Mouse (Mus musculus) midbrain, embryonic 14.5 days (tissue): ENCODE results near the gene 1700029H14Rik. TPM values are rescaled to one million over a fixed set of nuclear protein-coding genes. Genes with fewer than 3 reads are reported as not detected.

Experiments used
- ATAC-seq: fragments of 200-750 bp; cut with Nextera tagmentation; 2 replicates; pipeline ENCODE4 v1.8.0; 2017; ENCODE audit warnings: moderate number of reproducible peaks, moderate library complexity; ENCODE audit not compliant: low FRiP score, low TSS enrichment
- DNase-seq: peaks from one replicate; pipeline ENCODE4 v3.0.0-alpha.2; 2015
- H3K27ac ChIP-seq: fragments of 300-500 bp; sonication (generic); replicated peaks from 2 replicates; pipeline ENCODE4 v1.5.1; 2014; ENCODE audit warnings: mild to moderate bottlenecking, low read depth, low read length, moderate library complexity
- H3K27me3 ChIP-seq: fragments of 300-500 bp; sonication (generic); 2 replicates; pipeline ENCODE4 v1.6.1; 2014; ENCODE audit warnings: low read length, control low read depth, mixed read lengths; ENCODE audit not compliant: control insufficient read depth, insufficient read depth
- H3K36me3 ChIP-seq: fragments of 300-500 bp; sonication (generic); 2 replicates; pipeline ENCODE4 v1.6.1; 2014; ENCODE audit warnings: low read length, control low read depth; ENCODE audit not compliant: control insufficient read depth, insufficient read depth
- H3K4me1 ChIP-seq: fragments of 300-500 bp; sonication (generic); 2 replicates; pipeline ENCODE4 v1.6.1; 2014; ENCODE audit warnings: mild to moderate bottlenecking, antibody characterized with exemption, low read length, control low read depth; ENCODE audit not compliant: control insufficient read depth, insufficient read depth
- H3K4me2 ChIP-seq: fragments of 300-500 bp; sonication (generic); 2 replicates; pipeline ENCODE4 v1.6.1; 2014; ENCODE audit warnings: mild to moderate bottlenecking, low read length, moderate library complexity
- H3K4me3 ChIP-seq: fragments of 300-500 bp; sonication (generic); replicated peaks from 2 replicates; pipeline ENCODE4 v1.5.1; 2014; ENCODE audit warnings: low read depth, low read length
- H3K9ac ChIP-seq: fragments of 300-500 bp; sonication (generic); replicated peaks from 2 replicates; pipeline ENCODE4 v1.6.1; 2014; ENCODE audit warnings: mild to moderate bottlenecking, low read length, moderate library complexity
- H3K9me3 ChIP-seq: fragments of 300-500 bp; sonication (generic); 2 replicates; pipeline ENCODE4 v1.6.1; 2016; ENCODE audit warnings: low read length, control low read depth, mixed read lengths; ENCODE audit not compliant: control insufficient read depth
- WGBS: fragments of 180-500 bp; shearing (Covaris S2); extraction: QIAGEN DNeasy Blood & Tissue Kit; methylation state at CpG from one replicate; pipeline ENCODE4 v1.1.7; 2014; 5-methylcytosine and 5-hydroxymethylcytosine counted together
- polyA plus RNA-seq: library from polyadenylated mRNA; unstranded; fragments of >200 nt; fragmentation: Nextera tagmentation; extraction: Ambion mirVana; gene quantifications from 2 replicates; pipeline ENCODE4 v1.2.1, GENCODE M21; 2014

1700029H14Rik gene
- polyA plus RNA-seq, 1 experiment from 2014 or later = not detected

- Histone ChIP-seq H3K27me3 (no peaks in the 10 kb centered on the region), H3K27ac (no peak overlapping the region), H3K4me3 (no peak overlapping the region), H3K9ac (no peak overlapping the region), H3K9me3 (no peaks in the 10 kb centered on the region), H3K36me3 (no peaks in the 10 kb centered on the region), H3K4me2 (no peak overlapping the region), H3K4me1 (no peaks in the 10 kb centered on the region)
- ATAC-seq (no peak), DNase-seq (no peak)
- WGBS = 35% methylated on average over 2 of the region's 2 CpGs
Measured at GRCm38 (mm10) chr8:13537102-13537501, 25.2 kb downstream of the 1700029H14Rik start.

- 82% methylated on average over 8 of the region's 8 CpGs for WGBS
- ATAC-seq (no peak), DNase-seq (no peak)
- Histone ChIP-seq H3K27ac (no peak overlapping the region), H3K27me3 (no peaks in the 10 kb centered on the region), H3K36me3 (no peaks in the 10 kb centered on the region), H3K4me1 (peaks cover 8% of the 10 kb centered on the region; the same call in 1 of the 2 replicates), H3K4me2 (no peak overlapping the region), H3K9me3 (no peaks in the 10 kb centered on the region), H3K4me3 (no peak overlapping the region), H3K9ac (no peak overlapping the region)
Measured at GRCm38 (mm10) chr8:13533123-13533522, 29.1 kb downstream of the 1700029H14Rik start.

- no peak overlapping the region for H3K4me3 ChIP-seq
- no peaks in the 10 kb centered on the region for H3K36me3 ChIP-seq
- ATAC-seq = no peak
- peaks cover 3% of the 10 kb centered on the region; the same call in 1 of the 2 replicates for H3K9me3 ChIP-seq
- DNase-seq = peak; percentile 8
- no peak overlapping the region for H3K9ac ChIP-seq
- H3K4me2 ChIP-seq = no peak overlapping the region
- H3K4me1 ChIP-seq = peaks cover 8% of the 10 kb centered on the region; the same call in 1 of the 2 replicates
- 77% methylated on average over 9 of the region's 9 CpGs for WGBS
- H3K27ac ChIP-seq = no peak overlapping the region
- H3K27me3 ChIP-seq = no peaks in the 10 kb centered on the region
Measured at GRCm38 (mm10) chr8:13531602-13532171, 30.6 kb downstream of the 1700029H14Rik start.

GRCm38 (mm10) chr8:13530941-13531340, 31.3 kb downstream of the 1700029H14Rik start:
- Histone ChIP-seq H3K4me2 (no peak overlapping the region), H3K27me3 (no peaks in the 10 kb centered on the region), H3K9me3 (peaks cover 3% of the 10 kb centered on the region; the same call in 1 of the 2 replicates), H3K4me3 (no peak overlapping the region), H3K9ac (no peak overlapping the region), H3K27ac (no peak overlapping the region), H3K36me3 (no peaks in the 10 kb centered on the region), H3K4me1 (peaks cover 8% of the 10 kb centered on the region; the same call in 1 of the 2 replicates)
- DNase-seq (peak; percentile 71), ATAC-seq (peak; percentile 53; the same call in 1 of the 2 replicates)
- 56% methylated on average over 5 of the region's 5 CpGs for WGBS

- H3K27me3 ChIP-seq = no peaks in the 10 kb centered on the region
- H3K4me2 ChIP-seq = no peak overlapping the region
- H3K4me3 ChIP-seq = no peak overlapping the region
- H3K9me3 ChIP-seq = peaks cover 3% of the 10 kb centered on the region; the same call in 1 of the 2 replicates
- 82% methylated on average over 3 of the region's 3 CpGs for WGBS
- no peak for DNase-seq
- H3K27ac ChIP-seq = no peak overlapping the region
- no peaks in the 10 kb centered on the region for H3K36me3 ChIP-seq
- peaks cover 8% of the 10 kb centered on the region; the same call in 1 of the 2 replicates for H3K4me1 ChIP-seq
- no peak overlapping the region for H3K9ac ChIP-seq
- no peak for ATAC-seq
Measured at GRCm38 (mm10) chr8:13530401-13530800, 31.9 kb downstream of the 1700029H14Rik start.

- no peak overlapping the region for H3K9ac ChIP-seq
- no peaks in the 10 kb centered on the region for H3K36me3 ChIP-seq
- 71% methylated on average over 7 of the region's 7 CpGs for WGBS
- DNase-seq (peak; percentile 71), ATAC-seq (no peak)
- no peak overlapping the region for H3K4me2 ChIP-seq
- H3K27ac ChIP-seq = no peak overlapping the region
- H3K4me1 ChIP-seq = peaks cover 8% of the 10 kb centered on the region; the same call in 1 of the 2 replicates
- peaks cover 3% of the 10 kb centered on the region; the same call in 1 of the 2 replicates for H3K9me3 ChIP-seq
- H3K4me3 ChIP-seq = no peak overlapping the region
- no peaks in the 10 kb centered on the region for H3K27me3 ChIP-seq
Measured at GRCm38 (mm10) chr8:13529891-13530316, 32.4 kb downstream of the 1700029H14Rik start.

GRCm38 (mm10) chr8:13529011-13529840, 33.0 kb downstream of the 1700029H14Rik start:
- Histone ChIP-seq H3K4me3 (no peak overlapping the region), H3K27me3 (no peaks in the 10 kb centered on the region), H3K9ac (no peak overlapping the region), H3K36me3 (no peaks in the 10 kb centered on the region), H3K4me2 (no peak overlapping the region), H3K4me1 (peaks cover 8% of the 10 kb centered on the region; the same call in 1 of the 2 replicates), H3K27ac (no peak overlapping the region), H3K9me3 (peaks cover 3% of the 10 kb centered on the region; the same call in 1 of the 2 replicates)
- ATAC-seq (no peak), DNase-seq (no peak)
- 74% methylated on average over 15 of the region's 15 CpGs for WGBS

- 84% methylated on average over 7 of the region's 7 CpGs for WGBS
- ATAC-seq = no peak
Measured at GRCm38 (mm10) chr8:13521392-13521791, 40.9 kb downstream of the 1700029H14Rik start.

More at GRCm38 (mm10) chr8:13521392-13521791, 40.9 kb downstream of the 1700029H14Rik start:
- H3K36me3 ChIP-seq = no peaks in the 10 kb centered on the region
- DNase-seq = no peak
- H3K4me3 ChIP-seq = no peak overlapping the region
- H3K4me2 ChIP-seq = no peak overlapping the region
- no peaks in the 10 kb centered on the region for H3K4me1 ChIP-seq
- H3K9me3 ChIP-seq = no peaks in the 10 kb centered on the region
- no peak overlapping the region for H3K27ac ChIP-seq
- no peak overlapping the region for H3K9ac ChIP-seq
- no peaks in the 10 kb centered on the region for H3K27me3 ChIP-seq
